In genomic region chr3:68582103-68582740, GRCm38 (mm10) we compare ENCODE assay signal across 8 mouse cellular contexts.
DNase-seq lines count a peak whose midpoint lies in the region; ATAC-seq and TF ChIP-seq lines count a peak whose summit lies in the region.

No protein-coding gene starts in this region.

- TF ChIP-seq EP300 in heart, adult 2 months (IDR thresholded peaks at IDR 0.05; ENCODE audit: insufficient read depth, low read depth, low read length), result no peak
- no peak for TF ChIP-seq EP300 in CH12.LX (IDR thresholded peaks at IDR 0.05; ENCODE audit: low read length)

- ATAC-seq in forebrain, embryonic 11.5 days (replicated peaks; ENCODE audit: low FRiP score), result no peak; the same call in 1 of the 2 replicates
- no peak for ATAC-seq in liver, embryonic 12.5 days

- H3K36me3 ChIP-seq in heart, adult 2 months (ENCODE audit: control insufficient read depth, insufficient read depth, low read length), result peaks cover 8% of the 10 kb centered on the region
- H3K36me3 ChIP-seq in CH12.LX (replicated peaks in 1 of 2; ENCODE audit: control insufficient read depth in 1 of 2, insufficient read depth in 1 of 2, low read length in 1 of 2), result no peaks in the 10 kb centered on the region
- no peaks in the 10 kb centered on the region; the same call in 1 of the 2 replicates for H3K36me3 ChIP-seq in forebrain, embryonic 11.5 days (ENCODE audit: control insufficient read depth, insufficient read depth, low read length)
- H3K36me3 ChIP-seq in liver, embryonic 12.5 days, result no peaks in the 10 kb centered on the region

- intact Hi-C loops in heart, adult 2 months (cut with DNase I), result loop anchor here (5.0 kb wide), 1 partner anchor 35 kb away; no protein-coding TSS in a partner anchor

- peak; percentile 42 for TF ChIP-seq RAD21 in CH12.LX (IDR thresholded peaks at IDR 0.05; ENCODE audit: low read depth, low read length)

- TF ChIP-seq CTCF in heart, adult 2 months (IDR thresholded peaks at IDR 0.05), result peak; percentile 73
- peak; percentile 24 to 66; a peak in 3 of 4 replicates for TF ChIP-seq CTCF in CH12.LX (conservative IDR thresholded peaks at IDR 0.05 in 1 of 2, IDR thresholded peaks at IDR 0.05 in 1 of 2; ENCODE audit: low read depth in 2 of 2, low read length in 2 of 2)

- H3K27me3 ChIP-seq in heart, adult 2 months (ENCODE audit: control insufficient read depth, insufficient read depth, low read length), result no peaks in the 10 kb centered on the region
- no peaks in the 10 kb centered on the region for H3K27me3 ChIP-seq in CH12.LX (replicated peaks)
- no peaks in the 10 kb centered on the region for H3K27me3 ChIP-seq in forebrain, embryonic 11.5 days (ENCODE audit: control insufficient read depth, insufficient read depth, low read length)
- H3K27me3 ChIP-seq in liver, embryonic 12.5 days (replicated peaks), result no peaks in the 10 kb centered on the region

- no peaks in the 10 kb centered on the region; the same call in 1 of the 2 replicates for H3K79me2 ChIP-seq in heart, adult 2 months (replicated peaks; ENCODE audit: control insufficient read depth, insufficient read depth, low read length)
- no peaks in the 10 kb centered on the region for H3K79me2 ChIP-seq in CH12.LX (replicated peaks; ENCODE audit: control insufficient read depth, extremely low read depth, insufficient read depth, poor library complexity, severe bottlenecking)

- DNase-seq in heart, adult 2 months, result no peak
- DNase-seq in heart, postnatal 4 days, result no peak
- DNase-seq in CH12.LX (ENCODE audit: extremely low read depth), result peak; percentile 24
- no peak for DNase-seq in forebrain, embryonic 11.5 days (ENCODE audit: low spot score)
- DNase-seq in thymus, postnatal 25 days, result peak; percentile 9
- no peak for DNase-seq in embryo, embryonic 9.5 days (ENCODE audit: extremely low spot score)
- no peak for DNase-seq in adrenal gland, adult (ENCODE audit: inconsistent age in 2 of 2, low spot score in 1 of 2)

- peaks cover 19% of the 10 kb centered on the region for H3K4me1 ChIP-seq in heart, adult 2 months (ENCODE audit: control insufficient read depth, insufficient read depth, low read length)
- H3K4me1 ChIP-seq in CH12.LX (ENCODE audit: control insufficient read depth in 1 of 2, insufficient read depth in 2 of 2), result no peaks in the 10 kb centered on the region; a peak in 1 of 4 replicates
- peaks cover 21% of the 10 kb centered on the region for H3K4me1 ChIP-seq in forebrain, embryonic 11.5 days (replicated peaks; ENCODE audit: control insufficient read depth, insufficient read depth, low read length)
- H3K4me1 ChIP-seq in liver, embryonic 12.5 days, result peaks cover 9% of the 10 kb centered on the region; the same call in 1 of the 2 replicates

- in situ Hi-C loops in CH12.LX (cut with MboI; ENCODE audit: low pct_ligation_motif_present, low pct_unique_long_range_greater_than_20kb, low sequenced_read_pairs), result no loop called here

- H3K9ac ChIP-seq in heart, adult 2 months (ENCODE audit: low read depth, low read length), result no peak overlapping the region
- no peak overlapping the region for H3K9ac ChIP-seq in CH12.LX (ENCODE audit: insufficient read depth, low read depth)
- H3K9ac ChIP-seq in forebrain, embryonic 11.5 days (ENCODE audit: low read length), result no peak overlapping the region
- no peak overlapping the region for H3K9ac ChIP-seq in liver, embryonic 12.5 days

- H3K4me2 ChIP-seq in CH12.LX (ENCODE audit: insufficient read depth, low read depth, poor library complexity, severe bottlenecking), result no peak overlapping the region
- no peak overlapping the region for H3K4me2 ChIP-seq in forebrain, embryonic 11.5 days (ENCODE audit: low read depth, low read length, severe bottlenecking)
- peak overlapping the region; percentile 34 for H3K4me2 ChIP-seq in liver, embryonic 12.5 days

- TF ChIP-seq POLR2A in heart, adult 2 months (IDR thresholded peaks at IDR 0.05; ENCODE audit: insufficient read depth, low read depth, low read length), result no peak
- no peak for TF ChIP-seq POLR2A in CH12.LX (IDR thresholded peaks at IDR 0.05; ENCODE audit: low read depth, low read length)

- WGBS in heart, adult 2 months, result 75% methylated on average over 12 of the region's 12 CpGs
- 74% methylated on average over 12 of the region's 12 CpGs for WGBS in forebrain, embryonic 11.5 days
- WGBS in liver, embryonic 12.5 days (ENCODE audit: insufficient replicate concordance), result 70% methylated on average over 12 of the region's 12 CpGs

- no peak overlapping the region for H3K4me3 ChIP-seq in heart, adult 2 months
- H3K4me3 ChIP-seq in CH12.LX (replicated peaks in 1 of 3; ENCODE audit: low read depth in 2 of 3, low read length in 2 of 3, poor library complexity in 1 of 3), result no peak overlapping the region
- H3K4me3 ChIP-seq in forebrain, embryonic 11.5 days (ENCODE audit: low read depth, low read length), result no peak overlapping the region
- H3K4me3 ChIP-seq in liver, embryonic 12.5 days, result no peak overlapping the region

- dilution Hi-C loops in CH12.LX (cut with MboI; ENCODE audit: extremely low pct_ligation_motif_present, extremely low pct_unique_long_range_greater_than_20kb, low sequenced_read_pairs), result no loop called here

- peak overlapping the region; percentile 98 for H3K27ac ChIP-seq in heart, adult 2 months
- H3K27ac ChIP-seq in CH12.LX (ENCODE audit: insufficient read depth, low read depth), result no peak overlapping the region
- H3K27ac ChIP-seq in forebrain, embryonic 11.5 days (ENCODE audit: low read depth, low read length), result peak overlapping the region; percentile 77; the same call in 1 of the 2 replicates
- no peak overlapping the region for H3K27ac ChIP-seq in liver, embryonic 12.5 days

- H3K9me3 ChIP-seq in CH12.LX (replicated peaks; ENCODE audit: low read length), result no peaks in the 10 kb centered on the region
- no peaks in the 10 kb centered on the region for H3K9me3 ChIP-seq in forebrain, embryonic 11.5 days (ENCODE audit: control insufficient read depth, low read length)
- no peaks in the 10 kb centered on the region for H3K9me3 ChIP-seq in liver, embryonic 12.5 days (replicated peaks)

TF ChIP-seq in CH12.LX, 34 proteins besides CTCF, POLR2A, EP300 and RAD21:
- TF ChIP-seq BHLHE40 (IDR thresholded peaks at IDR 0.05; ENCODE audit: low read depth, low read length) (no peak), MXI1 (IDR thresholded peaks at IDR 0.05; ENCODE audit: low read depth, low read length) (no peak), POLR2AphosphoS2 (IDR thresholded peaks at IDR 0.05; ENCODE audit: low read depth, low read length) (no peak), SMC3 (IDR thresholded peaks at IDR 0.05; ENCODE audit: low read depth, low read length) (peak; percentile 39), PAX5 (IDR thresholded peaks at IDR 0.05; ENCODE audit: low read length) (no peak), GABPA (IDR thresholded peaks at IDR 0.05; ENCODE audit: insufficient replicate concordance, low read depth, low read length) (no peak)

Comparison
In these comparisons a context has a peak if more than half of its experiments do, and no peak if none do; other contexts are left out.
1. DNase-seq: peak in CH12.LX (single experiment) and thymus, postnatal 25 days (single experiment); none in heart, adult 2 months (0 of 2), heart, postnatal 4 days (single experiment), forebrain, embryonic 11.5 days (single experiment), embryo, embryonic 9.5 days (single experiment) and adrenal gland, adult (0 of 2).
2. H3K27ac ChIP-seq: peak in heart, adult 2 months (single experiment) and forebrain, embryonic 11.5 days (single experiment); none in CH12.LX (single experiment) and liver, embryonic 12.5 days (single experiment).